Comparison of ENCODE assay signal across 20 mouse cellular contexts in the genomic region with DNA sequence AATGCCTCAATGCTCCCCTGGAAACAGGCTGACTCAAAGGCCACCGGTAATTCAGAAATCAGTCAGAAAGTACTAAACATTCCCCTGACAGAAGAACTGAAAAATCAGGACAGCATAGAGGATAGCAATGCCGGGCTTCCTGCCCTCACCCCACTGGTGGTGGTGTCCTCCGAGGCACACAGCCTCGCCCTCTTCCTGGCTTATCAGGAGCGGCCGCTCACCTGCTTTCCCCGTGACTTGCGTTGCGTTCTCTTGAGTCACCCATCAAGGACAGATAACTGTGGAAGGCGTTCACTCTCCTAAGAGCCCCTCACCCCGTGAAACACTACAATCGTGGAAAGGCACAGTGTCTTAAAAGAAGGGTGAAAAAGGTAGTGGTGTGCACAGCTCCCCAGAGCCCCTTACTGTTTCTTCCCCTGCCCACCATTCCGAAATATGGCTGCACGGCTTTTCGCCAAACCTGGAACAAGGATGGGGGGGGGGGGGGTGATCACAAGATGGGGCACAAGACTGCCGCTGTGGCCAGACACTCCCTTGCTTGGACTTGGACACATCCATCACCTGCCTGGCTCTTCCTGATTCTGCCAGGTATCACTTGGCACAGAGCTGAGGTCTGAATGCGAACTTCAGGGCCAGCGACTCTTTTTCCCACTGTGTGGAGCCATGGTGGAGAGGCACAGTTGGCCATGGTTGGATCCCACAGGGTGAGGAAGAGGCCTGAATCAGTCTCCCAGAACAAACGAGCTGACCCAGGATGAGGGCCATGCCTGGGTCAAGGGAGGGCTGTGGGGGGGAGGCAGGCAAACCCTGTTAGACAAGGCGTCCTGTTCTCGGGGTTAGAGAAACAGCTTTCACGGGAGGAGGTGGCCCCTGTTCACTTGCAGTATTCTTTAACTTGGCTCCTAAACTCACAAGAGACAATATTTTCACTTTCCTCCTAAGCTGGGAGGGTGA. TPM values are rescaled to one million over a fixed set of nuclear protein-coding genes. Genes with fewer than 3 reads are reported as not detected.
DNase-seq lines count a peak whose midpoint lies in the region; ATAC-seq and TF ChIP-seq lines count a peak whose summit lies in the region.
"Had no signal": no experiment of that assay in that cellular context is flagged by ENCODE, and none has a peak within 500 bp of the region (broad histone marks: within the 10 kb centered on the region; RNA-seq: fewer than 3 reads in every experiment).

No protein-coding gene starts in this region.

- H3K9me3 ChIP-seq in kidney, postnatal 0 days (replicated peaks; ENCODE audit: low read length) = no peaks in the 10 kb centered on the region
- H3K9me3 ChIP-seq in intestine, embryonic 15.5 days = no peaks in the 10 kb centered on the region
- H3K9me3 ChIP-seq in forebrain, embryonic 16.5 days (ENCODE audit: control insufficient read depth, low read length) = no peaks in the 10 kb centered on the region
- H3K9me3 ChIP-seq: embryonic facial prominence, embryonic 13.5 days; forebrain, embryonic 12.5 days; heart, embryonic 13.5 days; hindbrain, embryonic 12.5 days had no signal

- H3K4me3 ChIP-seq in kidney, postnatal 0 days (replicated peaks; ENCODE audit: low read depth, low read length) = no peak overlapping the region
- no peak overlapping the region for H3K4me3 ChIP-seq in kidney, adult 2 months (ENCODE audit: insufficient read depth, low read depth, low read length)
- no peak overlapping the region for H3K4me3 ChIP-seq in intestine, embryonic 15.5 days (replicated peaks)
- no peak overlapping the region for H3K4me3 ChIP-seq in small intestine, adult 2 months (ENCODE audit: low read depth, low read length)
- no peak overlapping the region for H3K4me3 ChIP-seq in forebrain, embryonic 16.5 days (replicated peaks; ENCODE audit: low read length)
- H3K4me3 ChIP-seq: embryonic facial prominence, embryonic 13.5 days; forebrain, embryonic 12.5 days; heart, embryonic 13.5 days; hindbrain, embryonic 12.5 days had no signal

- no peak overlapping the region for H3K4me2 ChIP-seq in kidney, postnatal 0 days (ENCODE audit: low read length)
- no peak overlapping the region for H3K4me2 ChIP-seq in intestine, embryonic 15.5 days (replicated peaks)
- no peak overlapping the region for H3K4me2 ChIP-seq in forebrain, embryonic 16.5 days (ENCODE audit: low read length)
- H3K4me2 ChIP-seq: embryonic facial prominence, embryonic 13.5 days; forebrain, embryonic 12.5 days; heart, embryonic 13.5 days; hindbrain, embryonic 12.5 days had no signal

- WGBS in kidney, postnatal 0 days = 71% methylated on average over 22 of the region's 22 CpGs
- WGBS in kidney, adult 2 months = 69% methylated on average over 22 of the region's 22 CpGs
- 67% methylated on average over 22 of the region's 22 CpGs for WGBS in intestine, embryonic 15.5 days
- WGBS in small intestine, adult 2 months = 44% methylated on average over 22 of the region's 22 CpGs
- 90% methylated on average over 22 of the region's 22 CpGs for WGBS in forebrain, embryonic 16.5 days

- no peak for TF ChIP-seq POLR2A in kidney, adult 2 months (IDR thresholded peaks at IDR 0.05; ENCODE audit: low read depth, low read length)
- TF ChIP-seq POLR2A in small intestine, adult 2 months (IDR thresholded peaks at IDR 0.05; ENCODE audit: low read depth, low read length) = no peak

- DNase-seq in kidney, adult 9 months = peak; percentile 7
- DNase-seq in kidney, postnatal 14 days = no peak
- no peak for DNase-seq in kidney, postnatal 0 days (ENCODE audit: low spot score)
- DNase-seq in kidney, adult 2 months = no peak
- no peak for DNase-seq in heart, postnatal 36 days
- DNase-seq: adrenal gland, postnatal 25 days; cerebellum, adult 18-20 months; cerebellum, adult 9-11 months; cerebellum, postnatal 36 days; forebrain, postnatal 0 days; gastrocnemius, postnatal 25 days; heart, adult 11 months; heart, postnatal 4 days had no signal

- intact Hi-C loops in heart, postnatal 36 days (cut with DNase I) = no loop called here

- peak overlapping the region; percentile 13; the same call in 1 of the 2 replicates for H3K27ac ChIP-seq in kidney, postnatal 0 days
- no peak overlapping the region for H3K27ac ChIP-seq in kidney, adult 2 months (ENCODE audit: insufficient read depth, low read depth, low read length)
- H3K27ac ChIP-seq in intestine, embryonic 15.5 days = no peak overlapping the region
- H3K27ac ChIP-seq in small intestine, adult 2 months (ENCODE audit: insufficient read depth, low read depth, low read length) = peak overlapping the region; percentile 78
- no peak overlapping the region for H3K27ac ChIP-seq in forebrain, embryonic 16.5 days (ENCODE audit: low read length)
- H3K27ac ChIP-seq: embryonic facial prominence, embryonic 13.5 days; forebrain, embryonic 12.5 days; heart, embryonic 13.5 days; hindbrain, embryonic 12.5 days had no signal

- H3K36me3 ChIP-seq in kidney, postnatal 0 days (ENCODE audit: insufficient read depth, low read length) = no peaks in the 10 kb centered on the region
- H3K36me3 ChIP-seq in kidney, adult 2 months (ENCODE audit: control insufficient read depth, insufficient read depth, low read length) = peaks cover 6% of the 10 kb centered on the region; the same call in 1 of the 2 replicates
- no peaks in the 10 kb centered on the region for H3K36me3 ChIP-seq in intestine, embryonic 15.5 days
- H3K36me3 ChIP-seq in small intestine, adult 2 months (ENCODE audit: control insufficient read depth, insufficient read depth, low read length) = peaks cover 28% of the 10 kb centered on the region
- H3K36me3 ChIP-seq in forebrain, embryonic 16.5 days (ENCODE audit: control insufficient read depth, insufficient read depth) = no peaks in the 10 kb centered on the region

- no peak overlapping the region for H3K9ac ChIP-seq in kidney, postnatal 0 days (ENCODE audit: low read depth, low read length)
- H3K9ac ChIP-seq in intestine, embryonic 15.5 days = no peak overlapping the region
- no peak overlapping the region for H3K9ac ChIP-seq in forebrain, embryonic 16.5 days (replicated peaks; ENCODE audit: low read depth, low read length)
- H3K9ac ChIP-seq: embryonic facial prominence, embryonic 13.5 days; forebrain, embryonic 12.5 days; forebrain, postnatal 0 days; heart, embryonic 13.5 days; hindbrain, embryonic 12.5 days had no signal

- no peak; the same call in 1 of the 2 replicates for ATAC-seq in kidney, postnatal 0 days (replicated peaks; ENCODE audit: low FRiP score, low read depth)
- peak; percentile 73 for ATAC-seq in intestine, embryonic 15.5 days
- ATAC-seq in forebrain, embryonic 16.5 days = no peak
- ATAC-seq: forebrain, postnatal 0 days had no signal

- H3K27me3 ChIP-seq in kidney, postnatal 0 days (ENCODE audit: insufficient read depth, low read length) = no peaks in the 10 kb centered on the region
- no peaks in the 10 kb centered on the region for H3K27me3 ChIP-seq in kidney, adult 2 months (replicated peaks; ENCODE audit: control insufficient read depth, insufficient read depth, low read length)
- no peaks in the 10 kb centered on the region for H3K27me3 ChIP-seq in intestine, embryonic 15.5 days (replicated peaks)
- no peaks in the 10 kb centered on the region for H3K27me3 ChIP-seq in small intestine, adult 2 months (ENCODE audit: control insufficient read depth, insufficient read depth, low read length)
- H3K27me3 ChIP-seq in forebrain, embryonic 16.5 days (replicated peaks; ENCODE audit: control insufficient read depth, insufficient read depth, low read length) = no peaks in the 10 kb centered on the region
- H3K27me3 ChIP-seq: embryonic facial prominence, embryonic 13.5 days; forebrain, embryonic 12.5 days; heart, embryonic 13.5 days; hindbrain, embryonic 12.5 days had no signal

- peaks cover 43% of the 10 kb centered on the region for H3K4me1 ChIP-seq in kidney, postnatal 0 days (replicated peaks; ENCODE audit: insufficient read depth, low read length)
- H3K4me1 ChIP-seq in kidney, adult 2 months (ENCODE audit: control insufficient read depth, insufficient read depth, low read length) = peaks cover 27% of the 10 kb centered on the region; the same call in 1 of the 2 replicates
- peaks cover 11% of the 10 kb centered on the region; the same call in 1 of the 2 replicates for H3K4me1 ChIP-seq in intestine, embryonic 15.5 days (replicated peaks)
- peaks cover 20% of the 10 kb centered on the region for H3K4me1 ChIP-seq in small intestine, adult 2 months (ENCODE audit: control insufficient read depth, insufficient read depth, insufficient read length, low read length)
- H3K4me1 ChIP-seq in forebrain, embryonic 16.5 days (replicated peaks; ENCODE audit: control insufficient read depth, insufficient read depth, low read length) = no peaks in the 10 kb centered on the region
- H3K4me1 ChIP-seq: embryonic facial prominence, embryonic 13.5 days had no signal

- TF ChIP-seq CTCF in kidney, postnatal 0 days (IDR thresholded peaks at IDR 0.05; ENCODE audit: low read depth) = no peak
- no peak for TF ChIP-seq CTCF in kidney, adult 2 months (conservative IDR thresholded peaks at IDR 0.05; ENCODE audit: insufficient read depth, insufficient read length, low read depth, low read length)
- no peak for TF ChIP-seq CTCF in small intestine, adult 2 months (IDR thresholded peaks at IDR 0.05; ENCODE audit: extremely low read depth, insufficient read length, insufficient replicate concordance, low read depth, low read length)

RNA-seq across cellular contexts. Expression of gene Saysd1, which starts 11.1 kb away (rescaled TPM):
- polyA plus RNA-seq in kidney, postnatal 0 days (2015; fragmentation: Nextera tagmentation; extraction: Ambion mirVana) = 18.1 and 19.3 TPM in 2 replicates
- 10.8 and 11.4 TPM in 2 replicates for polyA plus RNA-seq in kidney, adult 2 months (2012; rRNA removed)
- polyA plus RNA-seq in intestine, embryonic 15.5 days (2015; fragmentation: Nextera tagmentation; extraction: Ambion mirVana) = 15.8 and 16.8 TPM in 2 replicates
- polyA plus RNA-seq in small intestine, adult 2 months (2012; rRNA removed) = 5.7 and 8.3 TPM in 2 replicates
- polyA plus RNA-seq in forebrain, embryonic 16.5 days (2015; fragmentation: Nextera tagmentation; extraction: Ambion mirVana) = 14.3 and 15.3 TPM in 2 replicates
- 1 to 10 TPM; 2.7 to 3.2 TPM for total RNA-seq in heart, postnatal 36 days (2021)

RNA-seq across cellular contexts. Expression of gene Kcnk5, which starts 32.2 kb away (rescaled TPM):
- polyA plus RNA-seq in kidney, postnatal 0 days (2015; fragmentation: Nextera tagmentation; extraction: Ambion mirVana) = 12.0 and 14.8 TPM in 2 replicates
- polyA plus RNA-seq in kidney, adult 2 months (2012; rRNA removed) = 32.0 and 34.2 TPM in 2 replicates
- polyA plus RNA-seq in intestine, embryonic 15.5 days (2015; fragmentation: Nextera tagmentation; extraction: Ambion mirVana) = 9.5 TPM in 2 replicates
- polyA plus RNA-seq in small intestine, adult 2 months (2012; rRNA removed) = 13.9 and 48.0 TPM in 2 replicates
- 2.5 TPM in 2 replicates for polyA plus RNA-seq in forebrain, embryonic 16.5 days (2015; fragmentation: Nextera tagmentation; extraction: Ambion mirVana)
- under 1 TPM; 0.54 to 0.75 TPM for total RNA-seq in heart, postnatal 36 days (2021)

Comparison
In these comparisons a context has a peak if more than half of its experiments do, and no peak if none do; other contexts are left out.
1. H3K27ac ChIP-seq: peak in kidney, postnatal 0 days (single experiment) and small intestine, adult 2 months (single experiment); none in kidney, adult 2 months (single experiment), intestine, embryonic 15.5 days (single experiment) and forebrain, embryonic 16.5 days (single experiment).